Mouse (Mus musculus) hindbrain, embryonic 13.5 days (tissue): ENCODE data around the gene Scpep1. TPM values are rescaled to one million over a fixed set of nuclear protein-coding genes. Genes with fewer than 3 reads are reported as not detected.
"Not testable (repeated sequence)": the region's sequence is repeated elsewhere in the genome, so short reads cannot be mapped to it uniquely, and the experiment has no call there.

Experiments
- ATAC-seq: fragments of 200-750 bp; cut with Nextera tagmentation; 2 replicates; pipeline ENCODE4 v1.8.0; 2017; ENCODE audit warnings: moderate TSS enrichment; ENCODE audit not compliant: low FRiP score
- H3K27ac ChIP-seq: fragments of 300-500 bp; sonication (generic); 2 replicates; pipeline ENCODE4 v1.5.1; 2015; ENCODE audit warnings: inconsistent platforms, mild to moderate bottlenecking, moderate library complexity
- H3K27me3 ChIP-seq: fragments of 300-500 bp; sonication (generic); 2 replicates; pipeline ENCODE4 v1.6.1; 2015; ENCODE audit warnings: mild to moderate bottlenecking, inconsistent platforms
- H3K36me3 ChIP-seq: fragments of 300-500 bp; sonication (generic); 2 replicates; pipeline ENCODE4 v1.6.1; 2015; ENCODE audit warnings: mild to moderate bottlenecking, inconsistent platforms
- H3K4me1 ChIP-seq: fragments of 300-500 bp; sonication (generic); replicated peaks from 2 replicates; pipeline ENCODE4 v1.6.1; 2015; ENCODE audit warnings: inconsistent platforms
- H3K4me2 ChIP-seq: fragments of 300-500 bp; sonication (generic); 2 replicates; pipeline ENCODE4 v1.6.1; 2015; ENCODE audit warnings: inconsistent platforms, mild to moderate bottlenecking, moderate library complexity
- H3K4me3 ChIP-seq: fragments of 300-500 bp; sonication (generic); 2 replicates; pipeline ENCODE4 v1.5.1; 2015; ENCODE audit warnings: mild to moderate bottlenecking, inconsistent platforms
- H3K9ac ChIP-seq: fragments of 300-500 bp; sonication (generic); 2 replicates; pipeline ENCODE4 v1.6.1; 2015; ENCODE audit warnings: mild to moderate bottlenecking, inconsistent platforms
- H3K9me3 ChIP-seq: fragments of 300-500 bp; sonication (generic); 2 replicates; pipeline ENCODE4 v1.6.1; 2016; ENCODE audit warnings: inconsistent platforms
- WGBS: fragments of 180-500 bp; shearing (Covaris S2); methylation state at CpG from one replicate; pipeline ENCODE4 v1.1.7; 2015; 5-methylcytosine and 5-hydroxymethylcytosine counted together
- polyA plus RNA-seq: library from polyadenylated mRNA; unstranded; fragments of >200 nt; fragmentation: Nextera tagmentation; extraction: Ambion mirVana; gene quantifications from 2 replicates; pipeline ENCODE4 v1.2.1, GENCODE M21; 2015

Scpep1 gene
- polyA plus RNA-seq, 1 experiment from 2014 or later: 24.5 TPM

- Histone ChIP-seq H3K9me3 (no peaks in the 10 kb centered on the region), H3K4me2 (no peak overlapping the region), H3K9ac (no peak overlapping the region), H3K27ac (no peak overlapping the region), H3K4me3 (no peak overlapping the region), H3K36me3 (no peaks in the 10 kb centered on the region), H3K27me3 (peaks cover 4% of the 10 kb centered on the region; the same call in 1 of the 2 replicates), H3K4me1 (no peaks in the 10 kb centered on the region)
- WGBS: 87% methylated on average over 6 of the region's 6 CpGs
- ATAC-seq: no peak
Measured at GRCm38 (mm10) chr11:88902762-88903161, 52.5 kb downstream of the Scpep1 start.

GRCm38 (mm10) chr11:88901341-88901802, 53.9 kb downstream of the Scpep1 start:
- Histone ChIP-seq H3K27me3 (peaks cover 14% of the 10 kb centered on the region), H3K36me3 (no peaks in the 10 kb centered on the region), H3K4me3 (no peak overlapping the region), H3K4me2 (no peak overlapping the region), H3K27ac (no peak overlapping the region), H3K4me1 (no peaks in the 10 kb centered on the region), H3K9ac (no peak overlapping the region), H3K9me3 (no peaks in the 10 kb centered on the region)
- no peak for ATAC-seq
- WGBS: 86% methylated on average over 7 of the region's 7 CpGs

GRCm38 (mm10) chr11:88899561-88899960, 55.7 kb downstream of the Scpep1 start:
- Histone ChIP-seq H3K27ac (no peak overlapping the region), H3K36me3 (no peaks in the 10 kb centered on the region), H3K4me1 (no peaks in the 10 kb centered on the region), H3K9ac (no peak overlapping the region), H3K4me3 (no peak overlapping the region), H3K27me3 (peaks cover 14% of the 10 kb centered on the region), H3K4me2 (no peak overlapping the region), H3K9me3 (no peaks in the 10 kb centered on the region)
- WGBS: 95% methylated on average over 6 of the region's 6 CpGs
- no peak for ATAC-seq

- ATAC-seq: no peak
- H3K9me3 ChIP-seq: no peaks in the 10 kb centered on the region
- H3K27ac ChIP-seq: no peak overlapping the region
- no peak overlapping the region for H3K9ac ChIP-seq
- no peaks in the 10 kb centered on the region for H3K4me1 ChIP-seq
- H3K36me3 ChIP-seq: no peaks in the 10 kb centered on the region
- H3K27me3 ChIP-seq: peaks cover 14% of the 10 kb centered on the region
- H3K4me2 ChIP-seq: no peak overlapping the region
- 84% methylated on average over 4 of the region's 4 CpGs for WGBS
- no peak overlapping the region for H3K4me3 ChIP-seq
Measured at GRCm38 (mm10) chr11:88898380-88898763, 56.9 kb downstream of the Scpep1 start.

- H3K27me3 ChIP-seq: peaks cover 14% of the 10 kb centered on the region
- H3K4me3 ChIP-seq: no peak overlapping the region
- H3K4me1 ChIP-seq: no peaks in the 10 kb centered on the region
- no peak overlapping the region for H3K4me2 ChIP-seq
- WGBS: 54% methylated on average over 15 of the region's 15 CpGs
- no peaks in the 10 kb centered on the region for H3K36me3 ChIP-seq
- H3K9me3 ChIP-seq: no peaks in the 10 kb centered on the region
- no peak for ATAC-seq
- H3K27ac ChIP-seq: no peak overlapping the region
- no peak overlapping the region for H3K9ac ChIP-seq
Measured at GRCm38 (mm10) chr11:88897624-88898379, 57.5 kb downstream of the Scpep1 start.

GRCm38 (mm10) chr11:88895800-88896232, 59.4 kb downstream of the Scpep1 start:
- Histone ChIP-seq H3K4me3 (peak overlapping the region; percentile 27), H3K4me2 (peak overlapping the region; percentile 36), H3K27me3 (peaks cover 14% of the 10 kb centered on the region)
- not testable (repeated sequence) for H3K36me3 ChIP-seq, H3K9me3 ChIP-seq, H3K9ac ChIP-seq, H3K27ac ChIP-seq, ATAC-seq, H3K4me1 ChIP-seq
- 30% methylated on average over 34 of the region's 39 CpGs for WGBS

GRCm38 (mm10) chr11:88895235-88895634, 60.0 kb downstream of the Scpep1 start:
- peaks cover 14% of the 10 kb centered on the region for H3K27me3 ChIP-seq
- H3K4me2 ChIP-seq, H3K9ac ChIP-seq, H3K9me3 ChIP-seq, H3K36me3 ChIP-seq, ATAC-seq, H3K4me3 ChIP-seq, H3K4me1 ChIP-seq, H3K27ac ChIP-seq: not testable (repeated sequence)
- WGBS: 41% methylated on average over 18 of the region's 20 CpGs

GRCm38 (mm10) chr11:88894279-88894678, 61.0 kb downstream of the Scpep1 start:
- H3K4me3 ChIP-seq, H3K27ac ChIP-seq, ATAC-seq, H3K9me3 ChIP-seq, H3K36me3 ChIP-seq, H3K4me1 ChIP-seq, H3K9ac ChIP-seq, H3K4me2 ChIP-seq: not testable (repeated sequence)
- 97% methylated on average over 11 of the region's 14 CpGs for WGBS
- peaks cover 13% of the 10 kb centered on the region for H3K27me3 ChIP-seq

- H3K36me3 ChIP-seq: not testable (repeated sequence)
Measured at GRCm38 (mm10) chr11:88893501-88893900, 61.8 kb downstream of the Scpep1 start.

GRCm38 (mm10) chr11:88892789-88893188, 62.5 kb downstream of the Scpep1 start:
- H3K27me3 ChIP-seq: peaks cover 10% of the 10 kb centered on the region
- not testable (repeated sequence) for H3K4me1 ChIP-seq, ATAC-seq, H3K4me2 ChIP-seq, H3K36me3 ChIP-seq, H3K9me3 ChIP-seq, H3K9ac ChIP-seq, H3K4me3 ChIP-seq, H3K27ac ChIP-seq
- WGBS: 96% methylated on average over 23 of the region's 24 CpGs

More at GRCm38 (mm10) chr11:88893501-88893900, 61.8 kb downstream of the Scpep1 start:
- H3K27ac ChIP-seq, H3K4me2 ChIP-seq, H3K4me1 ChIP-seq, H3K9ac ChIP-seq, H3K9me3 ChIP-seq, ATAC-seq, H3K4me3 ChIP-seq: not testable (repeated sequence)
- WGBS: 95% methylated on average over 3 of the region's 8 CpGs
- peaks cover 11% of the 10 kb centered on the region for H3K27me3 ChIP-seq

- WGBS: 95% methylated on average over 19 of the region's 24 CpGs
- not testable (repeated sequence) for H3K27ac ChIP-seq, H3K36me3 ChIP-seq, H3K27me3 ChIP-seq, H3K9ac ChIP-seq, H3K4me1 ChIP-seq, H3K4me2 ChIP-seq, H3K4me3 ChIP-seq, ATAC-seq, H3K9me3 ChIP-seq
Measured at GRCm38 (mm10) chr11:88891921-88892561, 63.2 kb downstream of the Scpep1 start.

- not testable (repeated sequence) for H3K27ac ChIP-seq, H3K9me3 ChIP-seq, H3K9ac ChIP-seq, H3K36me3 ChIP-seq, H3K4me2 ChIP-seq, ATAC-seq, H3K27me3 ChIP-seq, H3K4me3 ChIP-seq, H3K4me1 ChIP-seq
- 98% methylated on average over 11 of the region's 12 CpGs for WGBS
Measured at GRCm38 (mm10) chr11:88891446-88891845, 63.8 kb downstream of the Scpep1 start.

GRCm38 (mm10) chr11:88890904-88891303, 64.4 kb downstream of the Scpep1 start:
- not testable (repeated sequence) for H3K4me2 ChIP-seq, ATAC-seq, H3K9ac ChIP-seq, H3K4me1 ChIP-seq, H3K27me3 ChIP-seq, H3K27ac ChIP-seq, H3K36me3 ChIP-seq, H3K4me3 ChIP-seq, H3K9me3 ChIP-seq
- 93% methylated on average over 6 of the region's 11 CpGs for WGBS
